Comparison of ENCODE assay signal across 21 mouse cellular contexts in the genomic region with DNA sequence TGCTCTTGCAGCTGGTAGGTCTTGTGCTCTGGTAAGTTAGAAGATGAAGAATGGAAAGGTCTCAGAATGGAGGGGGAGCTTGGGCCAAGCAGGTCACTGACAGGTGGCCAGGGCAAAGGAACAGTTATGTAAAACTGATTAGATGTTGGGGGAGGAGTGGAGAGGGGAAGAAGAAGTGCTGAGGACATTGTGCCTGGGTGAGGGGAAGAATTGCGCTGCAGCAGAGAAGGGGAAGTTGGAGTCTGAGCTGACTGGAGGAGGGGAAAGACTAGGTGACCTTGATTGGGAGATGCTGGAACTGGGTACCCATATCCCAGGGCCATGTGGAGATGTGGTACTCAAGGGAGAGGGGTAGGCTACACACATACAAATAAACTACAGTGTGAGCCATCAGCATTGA.
DNase-seq lines count a peak whose midpoint lies in the region; ATAC-seq and TF ChIP-seq lines count a peak whose summit lies in the region.
"Had no signal": no experiment of that assay in that cellular context is flagged by ENCODE, and none has a peak within 500 bp of the region (broad histone marks: within the 10 kb centered on the region; RNA-seq: fewer than 3 reads in every experiment).

No protein-coding gene starts in this region.

- ATAC-seq in monocyte, adult 5-6 weeks (replicated peaks; ENCODE audit: insufficient number of reproducible peaks, low FRiP score, low TSS enrichment, poor library complexity, severe bottlenecking), result peak; percentile 75
- ATAC-seq: activated CD4-positive, CD25-positive, alpha-beta regulatory T cell, adult 4 months; forebrain, embryonic 14.5 days; hindbrain, embryonic 16.5 days; intestine, embryonic 16.5 days had no signal

- no peaks in the 10 kb centered on the region for H3K27me3 ChIP-seq in liver, adult 2 months (ENCODE audit: control insufficient read depth, insufficient read depth, low read length)
- H3K27me3 ChIP-seq: embryonic facial prominence, embryonic 12.5 days; kidney, embryonic 15.5 days; liver, embryonic 15.5 days had no signal

- no peak overlapping the region for H3K4me3 ChIP-seq in liver, adult 2 months (ENCODE audit: insufficient read depth, low read depth, low read length)
- H3K4me3 ChIP-seq: embryonic facial prominence, embryonic 12.5 days; erythroblast, embryonic 14.5 days; kidney, embryonic 15.5 days; liver, embryonic 15.5 days; midbrain, embryonic 10.5 days had no signal

- no peaks in the 10 kb centered on the region for H3K79me2 ChIP-seq in liver, adult 2 months (ENCODE audit: control insufficient read depth, insufficient read depth, low read length)

- H3K4me1 ChIP-seq in liver, adult 2 months (ENCODE audit: control insufficient read depth, insufficient read depth, low read length), result 0 out of 2 replicates have a peak, but pooled peaks cover 2% of the 10 kb centered on the region

- no peaks in the 10 kb centered on the region for H3K36me3 ChIP-seq in liver, adult 2 months (ENCODE audit: control insufficient read depth, insufficient read depth, low read length)
- H3K36me3 ChIP-seq: embryonic facial prominence, embryonic 12.5 days; kidney, embryonic 15.5 days; liver, embryonic 15.5 days; midbrain, embryonic 10.5 days had no signal

- WGBS in liver, adult 2 months, result 80% methylated on average over 1 of the region's 1 CpGs

- TF ChIP-seq CTCF in liver, adult 2 months (IDR thresholded peaks at IDR 0.05; ENCODE audit: low read depth, low read length), result no peak

- H3K27ac ChIP-seq in liver, adult 2 months (replicated peaks; ENCODE audit: insufficient read depth, low read depth, low read length), result no peak overlapping the region
- H3K27ac ChIP-seq: embryonic facial prominence, embryonic 12.5 days; kidney, embryonic 15.5 days; liver, embryonic 15.5 days; midbrain, embryonic 10.5 days had no signal

- DNase-seq in liver, adult 2 months (ENCODE audit: extremely low read depth, low read depth, low spot score), result peak; percentile 24
- no peak for DNase-seq in liver
- peak; percentile 53 to 59 for DNase-seq in B cell, adult 2 months
- peak; percentile 25 for DNase-seq in brain, adult 2 months (ENCODE audit: low read depth, low spot score)
- DNase-seq in embryo, embryonic 10.5 days (ENCODE audit: low spot score), result no peak
- no peak for DNase-seq in lung, postnatal 36 days
- DNase-seq: cerebellum, adult 2 months; gastrocnemius, postnatal 14 days; heart, postnatal 10 days; kidney, postnatal 4 days; lung, postnatal 14 days had no signal

- TF ChIP-seq POLR2A in liver, adult 2 months (IDR thresholded peaks at IDR 0.05; ENCODE audit: extremely low read depth, insufficient read depth, low read length), result no peak

- H3K9ac ChIP-seq in liver, adult 2 months (ENCODE audit: low read depth, low read length), result no peak overlapping the region
- H3K9ac ChIP-seq: embryonic facial prominence, embryonic 12.5 days; kidney, embryonic 15.5 days; liver, embryonic 15.5 days had no signal

Comparison
In these comparisons a context has a peak if more than half of its experiments do, and no peak if none do; other contexts are left out.
1. DNase-seq: peak in liver, adult 2 months (single experiment), B cell, adult 2 months (2 of 2) and brain, adult 2 months (single experiment); none in liver (single experiment), embryo, embryonic 10.5 days (single experiment) and lung, postnatal 36 days (single experiment).